Mouse (Mus musculus) heart, adult 2 months (tissue): ENCODE data around the gene Slc27a1.

ENCODE experiments used
- CTCF ChIP-seq: fragments of 200-600 bp; IDR thresholded peaks from 2 replicates; pipeline ENCODE4 v1.8.1; 2022; ENCODE audit warnings: antibody characterized with exemption, mild to moderate bottlenecking, moderate library complexity
- POLR2A ChIP-seq: fragments of 200-500 bp; IDR thresholded peaks from 2 replicates; pipeline ENCODE4 v1.6.1; 2011; ENCODE audit warnings: mild to moderate bottlenecking, low read depth, low read length, control low read depth; ENCODE audit not compliant: insufficient read depth

GRCm38 (mm10) chr8:71598841-71599240 is 30.2 kb downstream of the Slc27a1 start:
- TF ChIP-seq POLR2A, result no peak
- TF ChIP-seq CTCF, result no peak
